Mouse (Mus musculus) gastrocnemius, adult 8-10 months (tissue): ENCODE results near the gene Adgre5. TPM values are rescaled to one million over a fixed set of nuclear protein-coding genes. Genes with fewer than 3 reads are reported as not detected.
A peak's percentile ranks its signal among the peaks of the same experiment; 100 is the strongest.

Experiments
- DNase-seq, 2 experiments: peaks; one replicate each; pipeline ENCODE4 v3.0.0; 2022; ENCODE audit warnings: low spot score in 2 of 2
- total RNA-seq, 4 experiments: library from RNA; stranded (reverse); gene quantifications; 2 replicates each; pipeline ENCODE4 v1.2.4; 2022

The Adgre5 gene
- total RNA-seq, 4 experiments from 2014 or later: 14.6 to 17.2 (median 15.6) TPM

- DNase-seq: no peak
Measured at GRCm38 (mm10) chr8:83723447-83724083, 17.6 kb downstream of the Adgre5 start.

- DNase-seq: no peak
Measured at GRCm38 (mm10) chr8:83722631-83723030, 18.5 kb downstream of the Adgre5 start.

GRCm38 (mm10) chr8:83721405-83722025 is 19.6 kb downstream of the Adgre5 start:
- peak in 1 of 2 experiments; percentile 42 for DNase-seq

GRCm38 (mm10) chr8:83719693-83720092 is 21.4 kb downstream of the Adgre5 start:
- no peak for DNase-seq

- DNase-seq: no peak
Measured at GRCm38 (mm10) chr8:83719048-83719447, 22.1 kb downstream of the Adgre5 start.

- DNase-seq: no peak
Measured at GRCm38 (mm10) chr8:83716563-83716962, 24.6 kb downstream of the Adgre5 start.

- no peak for DNase-seq
Measured at GRCm38 (mm10) chr8:83715771-83716170, 25.4 kb downstream of the Adgre5 start.

- peak; percentile 92 to 96 for DNase-seq
Measured at GRCm38 (mm10) chr8:83715031-83715690, 26.0 kb downstream of the Adgre5 start, which contains the start of gene Ddx39. TSS of gene Ddx39 (plus strand) at chr8:83715177.

GRCm38 (mm10) chr8:83714676-83715030 is 26.5 kb downstream of the Adgre5 start:
- no peak for DNase-seq

GRCm38 (mm10) chr8:83707554-83707953 is 33.6 kb downstream of the Adgre5 start:
- no peak for DNase-seq

GRCm38 (mm10) chr8:83706411-83706810 is 34.7 kb downstream of the Adgre5 start:
- no peak for DNase-seq

- DNase-seq: no peak
Measured at GRCm38 (mm10) chr8:83703426-83703825, 37.7 kb downstream of the Adgre5 start.

GRCm38 (mm10) chr8:83700423-83701085 is 40.6 kb downstream of the Adgre5 start:
- DNase-seq: no peak

GRCm38 (mm10) chr8:83699566-83699965 is 41.6 kb downstream of the Adgre5 start:
- DNase-seq: no peak

- DNase-seq: peak; percentile 62 to 65
Measured at GRCm38 (mm10) chr8:83698661-83699453, 42.3 kb downstream of the Adgre5 start, which contains the start of gene Pkn1. TSS of gene Pkn1 (minus strand) at chr8:83699179.

- DNase-seq: no peak
Measured at GRCm38 (mm10) chr8:83698291-83698660, 42.9 kb downstream of the Adgre5 start.

- peak; percentile 24 to 36 for DNase-seq
Measured at GRCm38 (mm10) chr8:83697374-83698220, 43.5 kb downstream of the Adgre5 start.

- no peak for DNase-seq
Measured at GRCm38 (mm10) chr8:83695351-83696106, 45.6 kb downstream of the Adgre5 start.

- DNase-seq: no peak
Measured at GRCm38 (mm10) chr8:83694369-83695160, 46.6 kb downstream of the Adgre5 start.
